Mouse (Mus musculus) granulocyte monocyte progenitor cell, adult 5-6 weeks (primary cell): Measurements from ENCODE around the gene Rpap1. TPM values are rescaled to one million over a fixed set of nuclear protein-coding genes. Genes with fewer than 3 reads are reported as not detected.
"Not testable (repeated sequence)": the region's sequence is repeated elsewhere in the genome, so short reads cannot be mapped to it uniquely, and the experiment has no call there.

Experiments used
- ATAC-seq: replicated peaks from 2 replicates; pipeline ENCODE4 v1.8.0; 2016; ENCODE audit warnings: mild to moderate bottlenecking, moderate TSS enrichment, inconsistent platforms; ENCODE audit not compliant: poor library complexity, severe bottlenecking
- total RNA-seq, 2 experiments: library from RNA; stranded (forward) in 1 of 2; stranded (reverse) in 1 of 2; fragments of 200-712, 200-1000 nt in 1 of 2; fragments of >200 nt in 1 of 2; fragmentation: Nextera tagmentation in 1 of 2; gene quantifications; 2 replicates each; pipeline ENCODE4 v1.2.3; 2014 to 2017

Rpap1 gene
- total RNA-seq, 2 experiments from 2014 or later = 10.7 to 15.8 TPM

DNA sequence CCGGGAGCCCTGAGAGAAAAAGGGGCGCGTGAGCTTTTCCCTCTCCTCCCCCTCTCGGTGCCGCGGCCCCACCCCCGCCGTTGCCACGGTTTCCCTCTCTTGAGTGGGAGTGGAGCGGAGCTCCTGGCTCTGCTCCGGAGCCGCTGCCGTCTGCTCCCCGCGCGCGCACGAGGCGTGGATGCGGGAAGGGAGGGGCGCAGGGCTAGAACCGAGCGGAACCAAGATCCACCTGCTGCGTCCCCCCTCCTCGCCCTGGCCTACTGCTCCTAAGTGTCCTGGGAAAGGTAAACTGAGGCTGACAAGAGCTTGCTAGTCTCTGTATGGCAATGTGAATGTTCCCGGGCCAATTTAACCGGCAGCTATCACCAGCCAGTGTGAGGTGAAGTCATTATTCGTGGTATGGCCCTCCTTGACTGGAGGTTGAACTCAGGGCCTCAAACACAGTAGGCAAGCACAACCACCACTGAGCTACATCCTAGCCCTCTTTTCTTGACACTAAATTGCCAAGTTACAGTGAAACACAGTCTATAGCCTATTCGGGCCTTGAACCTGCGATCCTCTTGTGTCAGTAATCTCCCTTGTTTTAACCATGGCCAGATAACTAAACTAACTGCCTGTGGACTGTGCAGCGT lies 44.0 kb downstream of the Rpap1 start:
- ATAC-seq = no peak

DNA sequence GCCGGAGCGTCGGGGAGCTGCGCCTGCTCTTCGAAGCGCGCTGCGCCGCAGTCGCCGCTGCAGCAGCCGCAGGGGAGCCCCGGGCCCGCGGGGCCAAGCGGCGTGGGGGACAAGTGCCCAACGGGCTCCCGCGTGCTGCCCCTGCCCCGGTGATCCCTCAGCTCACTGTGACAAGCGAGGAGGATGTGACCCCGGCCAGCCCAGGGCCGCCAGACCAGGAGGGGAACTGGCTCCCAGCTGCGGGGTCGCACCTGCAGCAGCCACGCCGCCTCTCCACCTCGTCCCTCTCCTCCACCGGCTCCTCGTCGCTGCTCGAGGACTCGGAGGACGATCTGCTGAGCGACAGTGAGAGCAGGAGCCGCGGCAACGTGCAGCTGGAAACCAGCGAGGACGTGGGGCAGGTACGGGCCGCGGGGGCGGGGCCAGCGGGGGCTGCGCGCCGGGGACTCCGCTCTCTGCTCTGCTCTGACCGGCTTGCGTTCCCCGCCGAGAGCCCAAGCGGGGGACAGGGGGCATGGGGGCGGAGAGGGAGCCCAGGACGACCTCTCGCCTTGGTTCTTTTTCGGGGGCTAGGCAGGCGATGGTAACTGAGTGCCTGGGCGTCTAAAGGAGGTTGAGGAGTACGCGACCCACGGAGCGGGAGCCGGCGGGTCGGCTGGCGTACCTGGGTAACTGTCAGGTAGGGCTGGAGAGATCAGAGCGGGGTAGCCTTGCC lies 44.7 kb downstream of the Rpap1 start:
- no peak for ATAC-seq

DNA sequence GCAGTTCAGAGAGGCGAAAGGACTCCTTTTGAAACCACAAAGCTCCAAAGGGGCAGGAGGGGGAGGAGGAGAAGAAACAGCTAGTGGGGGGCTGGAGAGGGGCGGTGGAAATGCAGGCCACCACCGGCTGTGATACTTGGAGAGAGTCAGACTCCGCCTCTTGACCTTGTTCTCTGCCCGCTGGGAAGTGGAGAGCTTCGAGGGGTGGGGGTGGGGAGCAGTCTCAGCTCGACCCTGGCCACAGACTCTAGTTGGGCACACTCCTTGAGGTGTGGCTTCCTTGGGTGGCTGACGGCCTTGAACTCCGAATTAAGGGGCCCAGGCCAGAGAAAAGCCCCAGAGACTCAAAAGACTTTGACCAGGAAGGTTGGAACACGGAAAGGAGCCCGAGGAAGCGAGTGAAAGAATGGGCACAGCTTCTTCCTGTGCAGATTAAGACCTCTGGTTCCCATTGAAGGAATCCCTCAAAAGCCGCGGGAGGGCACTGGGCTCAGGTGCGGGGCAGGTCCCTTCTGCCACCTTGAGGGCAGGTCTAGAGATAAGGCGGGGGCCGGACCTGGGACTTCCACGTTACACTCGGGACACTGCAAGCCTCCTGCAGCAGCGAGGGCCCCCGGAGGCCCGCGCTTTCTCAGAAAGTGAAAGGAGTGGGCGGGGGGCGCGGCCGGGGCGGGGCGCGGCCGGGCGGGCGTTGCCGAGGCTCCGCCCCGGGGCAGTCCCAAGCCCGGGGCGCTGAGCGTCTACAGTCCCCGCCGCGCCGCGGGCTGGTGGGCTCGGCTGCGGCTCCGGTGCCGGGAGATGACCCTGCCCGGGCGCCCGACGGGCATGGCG lies 45.5 kb downstream of the Rpap1 start, which contains the start of gene Itpka:
Itpka (plus strand) TSS at position 757 of the 831 bp plus-strand sequence.
- peak; percentile 44 for ATAC-seq

DNA sequence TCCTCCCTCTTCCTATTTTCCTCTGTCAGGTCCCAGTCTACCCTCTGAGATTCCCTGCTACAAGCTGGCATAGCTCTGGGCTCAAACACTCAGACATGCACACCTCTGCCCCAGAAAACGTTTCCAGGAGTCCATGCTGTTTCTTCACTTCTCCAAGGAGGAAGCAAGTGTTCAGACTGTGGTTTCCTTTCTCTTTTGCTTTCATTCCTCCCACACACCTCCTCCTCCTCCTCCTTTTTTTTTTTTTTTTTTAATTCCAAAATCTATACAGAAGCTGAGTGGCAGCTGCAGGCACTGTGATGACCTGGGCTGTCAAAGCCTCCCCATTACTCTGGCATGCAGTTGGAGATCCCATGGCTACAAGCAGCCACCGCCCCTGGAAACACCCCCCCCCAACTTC lies 46.8 kb downstream of the Rpap1 start:
- peak; percentile 34 for ATAC-seq

DNA sequence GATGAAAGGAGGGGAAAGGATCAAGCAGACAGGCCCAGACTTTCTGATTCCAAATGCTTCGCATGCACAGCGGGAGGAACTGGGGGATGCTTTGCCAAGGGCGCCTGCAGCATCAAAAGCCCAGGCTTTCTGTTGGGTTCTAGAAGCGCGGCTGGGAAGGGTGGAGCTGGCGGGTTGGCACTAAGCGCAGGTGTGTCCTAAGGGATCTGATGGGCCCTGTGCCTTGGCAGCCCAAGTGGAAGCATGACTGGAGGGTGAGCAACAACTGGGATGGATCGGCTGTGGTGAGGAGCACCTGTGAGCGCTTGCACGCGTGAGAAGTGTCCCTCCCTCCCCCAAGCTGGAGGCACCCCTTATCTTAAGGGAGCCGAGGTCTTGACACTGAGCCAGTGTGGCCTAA lies 50.2 kb downstream of the Rpap1 start:
- no peak for ATAC-seq

DNA sequence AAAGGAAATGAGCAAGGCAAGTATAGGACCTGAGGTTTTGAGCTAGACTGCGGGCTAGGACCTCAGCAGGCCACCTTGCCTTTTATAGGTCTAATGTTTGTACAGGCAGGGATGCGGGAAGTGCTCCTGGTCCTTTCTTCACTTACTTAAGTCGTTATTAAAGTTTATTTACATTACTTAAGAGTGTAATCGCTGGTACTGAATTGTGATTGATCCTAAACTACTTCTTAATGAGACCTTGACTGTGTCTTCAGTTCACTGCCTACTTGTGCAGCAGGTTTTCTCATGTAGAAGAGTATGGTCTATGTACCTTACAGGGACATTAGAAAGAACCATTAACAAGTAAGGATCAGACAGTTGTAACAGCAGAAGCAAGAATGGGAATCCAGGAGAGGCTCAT lies 56.6 kb downstream of the Rpap1 start:
- ATAC-seq = no peak

DNA sequence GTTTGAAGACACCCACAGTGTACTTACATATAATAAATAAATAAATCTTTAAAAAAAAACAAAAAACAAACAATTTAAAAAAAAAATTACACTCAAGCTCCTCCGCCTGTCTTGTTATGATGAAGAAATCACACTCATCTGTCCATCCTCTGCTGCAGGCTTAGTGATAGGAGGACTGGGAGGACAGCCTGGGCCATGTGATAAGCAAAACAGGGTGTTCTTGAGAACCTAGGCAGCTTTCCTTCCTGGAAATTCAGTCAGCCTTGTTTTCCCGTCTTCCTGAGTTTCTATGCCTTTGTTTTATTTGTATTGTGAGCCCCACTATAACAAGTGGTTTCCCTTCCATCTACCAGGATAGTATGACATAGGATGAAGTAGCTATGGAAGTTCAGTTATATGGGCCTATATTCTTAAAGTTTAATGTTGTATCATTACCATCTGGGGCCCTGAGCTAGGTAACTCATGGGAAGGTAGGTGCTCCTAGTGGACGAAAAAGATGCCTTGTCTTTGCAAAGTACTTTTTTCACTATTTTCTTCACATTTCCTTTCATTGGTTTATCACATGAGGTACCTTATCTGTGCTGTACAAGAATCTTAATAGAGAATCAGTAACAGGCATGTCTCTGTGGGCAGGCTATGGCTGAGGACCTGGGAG lies 59.4 kb downstream of the Rpap1 start:
- ATAC-seq = no peak

DNA sequence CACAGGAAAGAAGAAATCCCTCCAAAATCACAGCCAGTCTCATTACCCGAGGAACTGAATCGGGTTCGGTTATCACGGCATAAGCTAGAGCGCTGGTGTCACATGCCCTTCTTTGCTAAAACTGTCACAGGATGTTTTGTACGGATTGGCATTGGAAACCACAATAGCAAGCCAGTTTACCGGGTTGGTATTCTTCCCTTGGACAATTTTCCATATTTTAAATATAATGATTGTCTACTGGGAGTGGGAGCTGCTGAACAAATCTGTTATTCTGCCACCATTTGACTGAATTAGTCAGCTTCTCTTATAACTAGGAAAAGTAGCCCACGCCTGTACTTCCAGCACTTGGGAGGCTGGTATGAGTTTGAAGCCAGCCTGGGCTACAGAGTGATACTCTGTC lies 66.3 kb downstream of the Rpap1 start:
- ATAC-seq = no peak

DNA sequence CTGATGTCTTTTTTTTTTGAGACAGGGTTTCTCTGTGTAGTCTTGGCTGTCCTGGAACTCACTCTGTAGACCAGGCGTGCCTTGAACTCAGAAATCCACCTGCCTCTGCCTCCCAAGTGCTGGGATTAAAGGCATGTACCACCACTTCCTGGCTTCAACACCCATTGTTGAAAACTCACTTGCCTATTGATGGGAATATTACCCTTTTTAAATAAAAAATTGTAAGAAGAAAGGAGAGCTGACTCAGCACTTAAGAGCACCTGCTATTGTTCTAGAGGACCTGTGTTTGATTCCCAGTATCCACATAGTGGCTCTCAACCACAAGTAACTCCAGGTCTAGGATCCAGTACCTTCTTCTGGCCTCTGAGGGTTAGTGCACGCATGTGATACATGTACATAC lies 71.5 kb downstream of the Rpap1 start:
- not testable (repeated sequence) for ATAC-seq

Other genes starting within 250 kb of the Rpap1 start
- gene Exd1, start 239.9 kb downstream of the Rpap1 start, total RNA-seq (2014; fragmentation: Nextera tagmentation) = 0.13 TPM in 1 of 2 replicates, not detected in the other
- 0.31 TPM in 1 of 2 replicates, not detected in the other for gene Exd1, start 239.9 kb downstream of the Rpap1 start, total RNA-seq (2017)
- gene Chp1, start 239.8 kb downstream of the Rpap1 start, total RNA-seq (2014; fragmentation: Nextera tagmentation) = 53.9 and 55.8 TPM in 2 replicates
- gene Chp1, start 239.8 kb downstream of the Rpap1 start, total RNA-seq (2017) = 46.9 and 53.5 TPM in 2 replicates
- gene Nusap1, start 169.2 kb downstream of the Rpap1 start, total RNA-seq (2014; fragmentation: Nextera tagmentation) = 11.5 and 17.2 TPM in 2 replicates
- gene Nusap1, start 169.2 kb downstream of the Rpap1 start, total RNA-seq (2017) = 95.4 and 98.2 TPM in 2 replicates
- gene Oip5, start 169.1 kb downstream of the Rpap1 start, total RNA-seq (2014; fragmentation: Nextera tagmentation) = 12.2 and 19.0 TPM in 2 replicates
- 17.7 and 19.9 TPM in 2 replicates for gene Oip5, start 169.1 kb downstream of the Rpap1 start, total RNA-seq (2017)
- 30.0 and 30.7 TPM in 2 replicates for gene Ndufaf1, start 124.7 kb downstream of the Rpap1 start, total RNA-seq (2014; fragmentation: Nextera tagmentation)
- gene Ndufaf1, start 124.7 kb downstream of the Rpap1 start, total RNA-seq (2017) = 22.1 and 23.6 TPM in 2 replicates
- 45.2 and 49.5 TPM in 2 replicates for gene Rtf1, start 112.5 kb downstream of the Rpap1 start, total RNA-seq (2014; fragmentation: Nextera tagmentation)
- gene Rtf1, start 112.5 kb downstream of the Rpap1 start, total RNA-seq (2017) = 33.3 and 38.8 TPM in 2 replicates
- 0.47 TPM in 1 of 2 replicates, not detected in the other for gene Itpka, start 45.2 kb downstream of the Rpap1 start, total RNA-seq (2014; fragmentation: Nextera tagmentation)
- 0.57 TPM in 1 of 2 replicates, not detected in the other for gene Itpka, start 45.2 kb downstream of the Rpap1 start, total RNA-seq (2017)
- not detected in 2 replicates for gene Ltk, start 27.1 kb downstream of the Rpap1 start, total RNA-seq (2014; fragmentation: Nextera tagmentation)
- not detected in 2 replicates for gene Ltk, start 27.1 kb downstream of the Rpap1 start, total RNA-seq (2017)
- 0.15 TPM in 1 of 2 replicates, not detected in the other for gene Tyro3, start 10.2 kb upstream of the Rpap1 start, total RNA-seq (2014; fragmentation: Nextera tagmentation)
- not detected in 2 replicates for gene Tyro3, start 10.2 kb upstream of the Rpap1 start, total RNA-seq (2017)
- 71.3 and 81.4 TPM in 2 replicates for gene Mga, start 109.7 kb upstream of the Rpap1 start, total RNA-seq (2014; fragmentation: Nextera tagmentation)
- gene Mga, start 109.7 kb upstream of the Rpap1 start, total RNA-seq (2017) = 61.2 and 71.1 TPM in 2 replicates
- gene Mapkbp1, start 185.2 kb upstream of the Rpap1 start, total RNA-seq (2014; fragmentation: Nextera tagmentation) = 3.0 and 3.8 TPM in 2 replicates
- gene Mapkbp1, start 185.2 kb upstream of the Rpap1 start, total RNA-seq (2017) = 4.3 and 7.6 TPM in 2 replicates
- 2.3 and 7.9 TPM in 2 replicates for gene Jmjd7, start 239.9 kb upstream of the Rpap1 start, total RNA-seq (2014; fragmentation: Nextera tagmentation)
- gene Jmjd7, start 239.9 kb upstream of the Rpap1 start, total RNA-seq (2017) = 3.5 and 4.0 TPM in 2 replicates
- gene Gm28042, start 240.0 kb upstream of the Rpap1 start, total RNA-seq (2014; fragmentation: Nextera tagmentation) = 1.0 and 1.5 TPM in 2 replicates
- gene Gm28042, start 240.0 kb upstream of the Rpap1 start, total RNA-seq (2017) = not detected in 2 replicates
- gene Pla2g4b, start 245.9 kb upstream of the Rpap1 start, total RNA-seq (2014; fragmentation: Nextera tagmentation) = 0.62 TPM in 1 of 2 replicates, not detected in the other
- 0.72 and 1.8 TPM in 2 replicates for gene Pla2g4b, start 245.9 kb upstream of the Rpap1 start, total RNA-seq (2017)